Mouse (Mus musculus): ENCODE measurements around the gene Fhad1.

DNA sequence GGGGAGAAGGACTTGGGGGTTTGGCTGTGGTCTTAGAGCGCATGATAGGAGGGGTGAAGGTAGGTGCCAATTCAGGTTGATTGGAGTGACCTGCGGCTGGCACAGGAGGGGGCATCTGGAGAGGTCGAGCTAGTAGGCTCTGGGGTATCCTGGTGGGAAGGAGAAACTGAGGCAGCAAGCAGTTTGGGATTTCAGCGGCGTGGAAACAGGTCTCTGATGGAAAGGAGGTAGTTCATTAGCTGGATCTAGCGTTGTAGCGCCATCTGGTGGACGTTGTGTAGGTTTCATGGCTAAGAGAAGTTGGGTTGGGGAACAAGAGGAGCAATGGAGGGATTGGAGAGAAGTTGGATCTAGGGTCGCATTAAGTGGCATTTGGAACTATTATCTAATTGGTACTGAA lies 161.4 kb downstream of the Fhad1 start:
- no peak for TF ChIP-seq USF1 (IDR thresholded peaks at IDR 0.05; ENCODE audit: low read depth)
- no peak for TF ChIP-seq CTCF (IDR thresholded peaks at IDR 0.05; ENCODE audit: control insufficient read depth, insufficient read depth, insufficient read length)
- TF ChIP-seq CEBPB (IDR thresholded peaks at IDR 0.05; ENCODE audit: low read depth) = no peak
- no peak for TF ChIP-seq MAX (IDR thresholded peaks at IDR 0.05)
- no peak for TF ChIP-seq MYOD1 (IDR thresholded peaks at IDR 0.05; ENCODE audit: control insufficient read depth, insufficient read length, low read depth)
- no peak for TF ChIP-seq MYOG (IDR thresholded peaks at IDR 0.05; ENCODE audit: control insufficient read depth, extremely low read depth, insufficient read length)

All from C2C12 (cell line).